Mouse (Mus musculus) fat pad, adult 2 months (tissue): ENCODE measurements around the gene Hnrnpul1.

Experiments used
- DNase-seq: peaks from one replicate; pipeline ENCODE4 v3.0.0-alpha.2; 2011; ENCODE audit warnings: low read depth, low spot score; ENCODE audit errors: extremely low read depth

Hnrnpul1 gene

GRCm38 (mm10) chr7:25672442-25672841 lies 82.1 kb downstream of the Hnrnpul1 start:
- DNase-seq: no peak

DNA sequence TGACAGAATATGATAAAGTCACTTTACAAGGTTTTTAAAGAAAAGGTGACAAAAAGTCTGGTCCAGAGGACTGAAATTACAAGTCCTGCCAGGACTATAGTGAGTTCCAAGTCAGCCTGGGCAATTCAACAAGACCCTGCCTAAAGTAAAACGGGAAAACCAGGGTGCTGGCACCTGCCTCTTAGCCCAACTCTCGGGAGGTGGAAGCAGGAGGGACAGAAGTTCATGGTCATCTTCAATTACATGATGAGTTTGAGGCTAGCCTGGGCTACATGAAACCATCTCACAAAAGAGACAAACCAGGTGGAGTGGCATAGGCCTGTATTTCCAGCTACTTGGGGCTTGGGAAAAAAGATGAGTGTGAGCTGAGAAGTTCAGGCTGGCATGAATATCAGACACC lies 82.9 kb downstream of the Hnrnpul1 start:
- DNase-seq: no peak
